Mouse (Mus musculus) cerebellum, postnatal 4 days (tissue): Measurements from ENCODE around the gene Olfr543.

ENCODE experiments used
- DNase-seq, 2 experiments: peaks; one replicate each; pipeline ENCODE4 v3.0.0; 2022; ENCODE audit warnings: low spot score in 2 of 2, mixed read lengths in 1 of 2

Olfr543 gene

GRCm38 (mm10) chr7:102476601-102477000 is 4.9 kb downstream of the Olfr543 start:
- no peak for DNase-seq

GRCm38 (mm10) chr7:102472675-102473074 is 8.8 kb downstream of the Olfr543 start:
- DNase-seq: no peak

- no peak for DNase-seq
Measured at GRCm38 (mm10) chr7:102467566-102467965, 13.9 kb downstream of the Olfr543 start.

GRCm38 (mm10) chr7:102458618-102459380 is 22.7 kb downstream of the Olfr543 start:
- DNase-seq: no peak

- DNase-seq: no peak
Measured at GRCm38 (mm10) chr7:102446438-102446837, 35.0 kb downstream of the Olfr543 start.

- DNase-seq: no peak
Measured at GRCm38 (mm10) chr7:102444301-102444700, 37.2 kb downstream of the Olfr543 start.

GRCm38 (mm10) chr7:102442432-102442831 is 39.0 kb downstream of the Olfr543 start:
- DNase-seq: no peak

GRCm38 (mm10) chr7:102441657-102442391 is 39.7 kb downstream of the Olfr543 start, which contains the start of gene Rrm1:
TSS of gene Rrm1 (plus strand) at chr7:102441695.
- DNase-seq: peak; percentile 91 to 94

GRCm38 (mm10) chr7:102440822-102441656 is 40.4 kb downstream of the Olfr543 start:
- no peak for DNase-seq

- DNase-seq: no peak
Measured at GRCm38 (mm10) chr7:102434344-102434743, 47.1 kb downstream of the Olfr543 start.
